Mouse (Mus musculus) left cerebral cortex, postnatal 25 days (tissue): Measurements from ENCODE around the gene Polr3h. TPM values are rescaled to one million over a fixed set of nuclear protein-coding genes. Genes with fewer than 3 reads are reported as not detected.
"Not testable (repeated sequence)": the region's sequence is repeated elsewhere in the genome, so short reads cannot be mapped to it uniquely, and the experiment has no call there.

Experiments used
- DNase-seq, 2 experiments: peaks; one replicate each; pipeline ENCODE4 v3.0.0; 2022; ENCODE audit warnings: low spot score in 2 of 2, mixed read lengths in 1 of 2
- intact Hi-C: fragments of 180-260 bp; cut with DNase I; formaldehyde crosslinking; loops from one replicate; pipeline ENCODE4 v1.15.1; 2025
- total RNA-seq, 2 experiments: library from RNA; stranded (reverse); gene quantifications; 2 replicates each; pipeline ENCODE4 v1.2.3; 2021

The Polr3h gene
- total RNA-seq, 2 experiments from 2014 or later = 49.8 to 56.5 TPM

DNA sequence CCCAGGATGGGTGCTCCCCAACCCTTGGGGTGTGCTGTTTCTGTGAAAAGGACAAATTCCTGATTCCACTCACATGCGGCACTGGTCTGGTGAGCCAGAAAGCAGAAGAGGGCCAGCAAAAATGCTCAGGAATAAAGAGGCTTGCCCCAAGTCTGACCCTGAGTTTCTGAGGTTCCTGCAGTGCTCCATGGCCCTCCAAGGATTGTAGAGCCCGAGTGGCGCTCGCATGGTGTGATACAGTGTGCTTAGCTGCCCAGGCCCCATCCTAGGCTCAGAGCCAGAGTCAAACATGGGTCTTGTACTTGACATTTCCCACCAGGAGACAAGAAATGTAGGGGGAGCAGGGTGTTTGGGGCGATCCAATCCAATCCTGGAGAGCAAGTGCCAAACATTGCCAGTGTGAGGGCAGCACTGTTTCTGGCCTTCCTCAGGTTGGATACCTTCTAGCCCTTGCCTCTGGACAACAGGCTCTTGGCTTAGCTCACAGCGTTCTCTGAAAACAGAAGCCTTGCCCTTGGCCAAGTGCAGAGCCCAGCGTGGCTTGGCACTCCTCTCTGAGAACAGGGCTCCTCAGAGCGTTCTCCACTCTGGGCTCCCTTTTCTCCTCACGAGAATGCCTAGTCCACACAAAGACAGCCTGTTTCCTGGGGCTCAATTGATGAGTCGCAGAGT lies 5.4 kb downstream of the Polr3h start:
- peak in 1 of 2 experiments; percentile 59 for DNase-seq
- intact Hi-C loops = loop anchor here (5.0 kb wide), 1 partner anchor 43 kb away; no protein-coding TSS in a partner anchor

DNA sequence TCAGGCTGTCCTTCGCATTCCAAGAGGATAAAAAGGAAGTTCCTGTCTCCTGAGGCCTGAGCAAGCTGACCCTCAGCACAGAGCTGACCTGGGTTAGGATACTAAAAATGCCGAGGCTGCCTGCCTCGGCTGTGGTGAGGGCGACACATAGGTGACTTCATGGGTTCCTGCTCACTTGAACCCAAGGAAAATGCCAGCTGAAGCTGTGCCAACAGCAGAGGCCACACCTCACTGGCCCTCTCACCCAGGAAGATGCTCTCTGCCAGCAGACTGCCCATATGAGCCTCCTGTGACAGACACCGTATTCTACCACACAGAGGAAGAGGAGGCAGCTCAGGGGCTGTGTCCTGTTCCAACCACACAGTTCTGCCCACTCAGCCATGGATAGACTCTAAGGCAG lies 7.0 kb downstream of the Polr3h start:
- no peak for DNase-seq

DNA sequence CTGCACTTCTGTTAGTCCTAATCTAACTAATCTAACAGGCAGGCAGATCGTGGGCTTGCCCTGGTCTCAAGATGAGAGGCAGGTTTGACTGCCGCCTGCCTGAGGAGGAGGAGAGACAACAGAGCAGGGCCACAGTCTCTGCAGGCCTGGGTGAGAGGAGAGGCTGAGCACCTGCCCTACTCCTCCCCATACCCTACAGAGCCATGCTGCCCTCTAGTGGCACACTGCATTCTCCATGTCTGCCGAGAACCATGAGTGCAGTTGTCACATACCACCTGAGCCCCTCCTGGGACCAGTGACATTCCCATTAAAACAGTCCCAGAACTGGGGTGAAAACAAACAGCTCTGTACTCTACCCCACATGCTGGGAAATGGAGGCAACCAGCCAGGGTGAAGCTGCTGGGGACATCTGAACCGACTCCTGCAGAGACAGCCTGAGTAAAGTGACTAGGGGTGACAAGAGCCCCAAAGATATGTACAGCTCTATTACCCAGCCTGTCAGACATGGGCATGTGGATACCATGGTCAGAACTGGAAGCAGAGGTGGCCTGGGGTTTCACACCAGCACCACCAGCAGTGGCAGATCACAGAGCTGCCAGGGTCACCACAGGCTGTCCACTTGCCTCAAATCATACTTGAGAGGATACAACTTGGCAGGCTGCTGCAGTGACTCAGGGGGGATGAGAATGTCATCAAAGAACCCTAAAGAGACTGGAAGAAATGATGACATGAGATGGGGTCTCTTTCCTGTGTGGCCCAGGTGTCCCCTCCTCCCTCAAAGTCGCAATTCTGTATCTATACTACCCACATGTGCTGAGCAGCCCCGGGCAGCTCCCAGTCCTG lies 8.2 kb downstream of the Polr3h start:
- intact Hi-C loops = no loop called here
- DNase-seq = peak; percentile 62 to 71

More for the DNA sequence above, 7.0 kb downstream of the Polr3h start:
- intact Hi-C loops = no loop called here

DNA sequence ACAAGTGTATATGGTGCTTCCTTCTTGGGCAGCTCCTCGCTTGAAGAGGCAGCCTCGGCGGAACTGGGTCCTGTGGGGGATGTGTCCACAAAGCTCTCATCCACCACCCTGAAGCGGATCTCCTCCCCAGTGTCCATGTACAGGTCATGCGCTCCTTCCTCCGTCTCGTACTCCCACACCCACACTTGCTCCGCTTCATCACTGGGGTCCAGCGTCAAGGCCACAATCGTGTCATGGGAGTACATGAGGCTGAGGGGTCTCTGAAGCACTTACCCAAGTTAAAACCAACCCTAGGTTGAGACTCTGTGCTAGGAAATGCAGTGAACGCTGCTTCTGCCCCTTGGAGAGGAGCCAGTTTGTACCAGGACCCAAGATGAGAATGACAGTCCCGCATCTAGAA lies 8.8 kb downstream of the Polr3h start:
- DNase-seq = no peak
- intact Hi-C loops = no loop called here

DNA sequence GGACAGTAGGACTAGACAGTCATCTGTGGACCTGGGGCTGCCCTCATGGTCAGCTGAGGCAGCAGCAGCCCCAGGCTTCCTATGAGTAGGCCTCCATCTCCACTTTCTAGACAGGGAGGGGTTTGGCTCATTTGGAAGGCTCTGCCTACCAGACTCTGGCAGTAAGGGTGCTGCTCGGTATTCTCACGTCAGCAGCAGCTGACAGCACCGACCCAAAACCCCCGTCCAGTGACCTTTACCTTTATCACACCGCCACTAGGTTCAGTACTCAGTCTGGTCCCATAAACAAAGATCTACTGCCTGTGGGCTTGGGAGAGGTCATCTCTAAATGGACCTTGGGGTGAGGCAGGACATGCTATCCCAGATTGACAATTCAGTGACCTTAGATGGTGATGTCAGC lies 10.4 kb downstream of the Polr3h start:
- DNase-seq = no peak
- intact Hi-C loops = no loop called here

DNA sequence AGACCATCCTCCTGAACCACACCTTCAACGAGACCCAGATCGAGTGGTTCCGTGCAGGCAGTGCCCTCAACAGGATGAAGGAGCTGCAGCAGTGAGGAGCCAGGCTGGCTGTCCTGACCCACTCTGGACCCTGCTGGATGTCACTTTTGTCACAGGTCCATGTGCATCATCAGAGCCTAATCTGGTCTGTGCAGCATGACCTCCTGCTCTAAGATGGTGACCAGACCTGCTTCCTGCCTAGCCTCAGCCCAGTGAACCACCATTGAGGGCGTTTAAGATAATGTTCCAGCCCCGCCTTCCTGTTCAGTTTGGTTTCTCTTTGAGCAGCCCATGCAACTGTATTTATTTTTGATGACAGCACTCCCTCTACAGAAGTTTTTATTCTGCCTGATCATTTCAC lies 11.4 kb downstream of the Polr3h start:
- DNase-seq = no peak

DNA sequence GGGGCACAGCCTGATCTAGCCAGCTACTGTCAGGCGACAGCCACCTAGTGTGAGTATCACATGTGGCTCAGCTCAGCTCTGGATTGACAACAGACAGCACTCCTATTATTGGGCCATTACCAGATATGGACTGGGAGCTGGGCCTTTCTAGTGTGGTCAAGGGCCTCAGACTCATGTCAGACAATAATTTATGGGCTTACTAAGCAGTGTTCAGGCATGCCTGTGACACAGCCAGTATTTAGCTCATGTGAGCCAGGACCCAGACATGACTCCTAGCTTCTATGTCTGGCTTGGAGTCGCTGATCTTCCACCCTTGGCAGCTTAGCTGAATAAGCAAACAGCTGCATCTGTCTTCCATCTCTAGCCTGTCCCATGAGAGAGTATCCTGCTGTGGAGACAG lies 13.5 kb downstream of the Polr3h start:
- intact Hi-C loops = no loop called here
- DNase-seq = no peak

More for the DNA sequence above, 11.4 kb downstream of the Polr3h start:
- intact Hi-C loops = no loop called here

DNA sequence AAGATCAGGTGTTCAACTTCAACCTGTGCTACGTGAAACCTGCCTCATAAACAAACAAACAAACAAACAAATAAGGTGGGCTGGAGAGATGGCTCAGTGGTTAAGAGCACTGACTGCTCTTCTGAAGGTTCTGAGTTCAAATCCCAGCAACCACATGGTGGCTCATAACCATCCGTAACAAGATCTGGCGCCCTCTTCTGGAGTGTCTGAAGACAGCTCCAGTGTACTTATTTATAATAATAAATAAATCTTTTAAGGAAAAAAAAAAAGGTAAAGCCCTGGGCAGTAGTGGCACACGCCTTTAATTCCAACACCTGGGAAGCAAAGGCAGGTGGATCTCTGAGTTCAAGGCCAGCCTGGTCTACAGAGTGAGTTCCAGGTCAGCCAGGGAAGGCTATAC lies 17.3 kb downstream of the Polr3h start:
- intact Hi-C loops = loop anchor here (5.0 kb wide), 2 partner anchors 36 to 76 kb away; partner anchors contain the start of genes Aco2 and Phf5a
- not testable (repeated sequence) for DNase-seq

DNA sequence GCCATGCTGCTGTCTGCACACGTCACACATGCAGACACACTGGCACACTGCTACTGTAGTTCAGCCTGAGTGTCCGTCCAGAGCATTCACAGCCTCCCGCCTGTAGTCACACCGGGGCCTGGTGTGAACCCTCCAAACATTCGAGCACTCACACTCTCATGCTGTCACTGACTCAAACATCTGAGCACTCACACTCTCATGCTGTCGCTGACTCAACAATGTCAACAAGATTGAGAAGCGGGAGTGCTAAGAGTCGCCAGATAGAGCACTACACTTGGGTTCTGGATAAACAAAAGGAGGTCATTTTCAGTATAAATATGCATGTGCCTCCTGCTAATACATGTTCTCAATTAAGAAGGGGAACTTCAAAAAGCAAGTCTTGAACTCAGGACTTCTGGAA lies 18.1 kb downstream of the Polr3h start:
- intact Hi-C loops = loop anchor here (5.0 kb wide), 2 partner anchors 36 to 76 kb away; partner anchors contain the start of genes Aco2 and Phf5a
- DNase-seq = no peak

DNA sequence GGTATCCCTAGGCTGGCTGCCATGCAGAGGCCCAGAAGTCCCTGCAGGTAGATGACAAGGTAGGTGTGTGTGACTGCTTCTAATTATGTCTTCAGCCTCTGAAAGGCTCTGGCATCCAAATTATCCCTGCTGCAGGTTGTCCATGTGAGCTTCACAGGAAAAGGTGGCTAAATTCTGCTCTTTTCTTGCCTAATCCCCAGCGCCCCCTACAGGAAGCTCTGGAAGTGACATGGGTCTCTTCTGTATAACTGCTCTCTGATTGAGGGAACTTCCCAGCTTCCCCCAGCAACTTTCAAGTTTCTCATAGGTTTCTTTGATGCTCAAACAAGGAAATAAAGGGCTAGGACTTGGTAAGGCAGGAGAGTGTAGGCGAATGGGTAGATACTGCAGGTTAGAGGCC lies 21.1 kb downstream of the Polr3h start:
- intact Hi-C loops = loop anchor here (5.0 kb wide), 2 partner anchors 33 to 73 kb away; partner anchors contain the start of genes Aco2 and Phf5a
- DNase-seq = peak; percentile 70 to 80

DNA sequence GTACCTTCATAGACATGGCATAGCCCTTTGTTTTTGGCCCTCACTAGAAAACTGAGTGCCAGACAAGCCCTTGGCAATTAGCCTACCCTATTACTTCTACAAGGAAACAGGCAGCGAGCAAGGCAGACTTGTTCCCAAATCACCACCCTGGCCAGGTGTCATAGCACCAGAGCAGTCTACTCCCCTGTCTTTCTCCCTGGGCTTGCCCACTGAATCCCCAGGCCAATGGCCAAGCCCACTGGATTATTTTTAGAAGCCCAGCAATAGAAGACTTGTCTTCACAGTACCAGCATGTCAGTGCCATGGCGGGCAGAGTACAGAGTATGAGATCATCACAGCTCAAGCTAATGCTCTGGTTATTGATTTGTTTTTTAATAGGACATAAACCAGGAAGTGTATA lies 27.3 kb downstream of the Polr3h start:
- no peak for DNase-seq
- intact Hi-C loops = no loop called here

DNA sequence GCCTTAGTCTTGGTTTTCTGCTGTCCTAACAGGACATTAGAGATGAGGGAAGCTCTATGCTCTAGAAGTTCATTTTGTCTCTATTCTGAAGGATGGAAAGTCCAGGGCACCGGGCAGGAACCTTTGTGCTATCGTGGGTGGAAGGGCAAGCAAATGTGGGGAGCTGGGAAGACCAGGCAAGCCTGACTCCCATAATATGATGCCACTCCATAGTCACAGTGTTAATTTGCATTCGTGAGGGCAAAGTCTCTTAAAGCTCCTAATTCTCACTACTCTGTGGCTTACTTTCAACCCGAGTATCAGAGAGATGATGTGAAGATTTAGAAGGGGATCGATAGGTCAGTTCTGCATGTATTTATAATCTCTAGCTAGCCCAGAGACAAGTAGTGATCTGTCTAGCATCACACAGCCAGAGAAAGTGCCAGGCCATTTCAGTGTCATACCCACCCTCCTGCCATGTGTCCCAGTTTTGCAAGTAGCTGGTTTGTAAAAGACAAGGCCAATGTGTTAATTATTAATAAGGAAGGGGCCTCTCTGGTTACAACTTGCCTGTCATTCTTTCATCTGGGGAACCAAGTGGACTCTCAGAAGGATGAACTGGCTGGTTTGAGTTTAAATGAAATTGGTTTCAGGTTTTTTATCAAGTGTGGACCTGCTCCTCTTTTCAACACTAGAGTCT lies 28.3 kb downstream of the Polr3h start:
- no peak for DNase-seq
- intact Hi-C loops = no loop called here

DNA sequence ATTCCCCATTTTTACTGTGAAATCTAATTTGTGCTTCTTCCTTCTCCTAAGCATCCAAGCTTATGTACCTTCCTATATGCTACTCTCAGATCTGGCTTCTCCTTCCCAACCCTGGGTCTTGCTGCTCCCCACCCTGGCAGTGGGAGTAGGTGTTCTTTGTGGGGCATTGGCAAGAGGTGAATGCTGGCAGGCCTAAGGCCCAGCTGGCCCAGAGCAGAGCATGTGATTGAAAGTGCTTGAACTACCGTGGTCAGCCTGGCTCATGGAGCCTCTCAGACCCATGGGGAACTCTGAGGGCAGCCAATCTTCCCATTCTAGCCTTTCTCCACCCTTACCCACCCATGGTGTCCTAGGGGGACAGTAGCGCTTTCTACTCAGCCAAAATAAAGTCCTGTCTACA lies 29.6 kb downstream of the Polr3h start:
- no peak for DNase-seq
- intact Hi-C loops = no loop called here

DNA sequence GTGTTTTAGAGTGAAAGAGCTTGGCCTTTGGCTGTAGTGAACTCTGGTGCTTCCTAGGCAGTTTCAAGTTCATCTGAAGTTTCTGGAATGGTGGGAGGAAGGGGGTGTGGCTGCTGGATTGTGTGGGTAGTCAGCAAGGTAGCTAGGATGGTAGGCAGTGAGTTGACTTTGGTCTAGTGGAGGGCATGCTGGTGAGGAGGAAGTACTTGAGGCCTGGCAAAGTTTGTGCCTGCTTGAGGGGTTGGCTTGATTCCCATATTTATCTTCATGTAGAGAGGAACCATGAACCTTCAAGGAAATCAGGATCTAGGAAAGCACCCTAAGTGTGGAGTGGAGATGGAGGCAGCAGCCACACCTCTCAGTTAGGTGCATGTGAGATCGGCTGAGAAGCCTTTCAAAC lies 32.0 kb downstream of the Polr3h start:
- no peak for DNase-seq
- intact Hi-C loops = no loop called here

DNA sequence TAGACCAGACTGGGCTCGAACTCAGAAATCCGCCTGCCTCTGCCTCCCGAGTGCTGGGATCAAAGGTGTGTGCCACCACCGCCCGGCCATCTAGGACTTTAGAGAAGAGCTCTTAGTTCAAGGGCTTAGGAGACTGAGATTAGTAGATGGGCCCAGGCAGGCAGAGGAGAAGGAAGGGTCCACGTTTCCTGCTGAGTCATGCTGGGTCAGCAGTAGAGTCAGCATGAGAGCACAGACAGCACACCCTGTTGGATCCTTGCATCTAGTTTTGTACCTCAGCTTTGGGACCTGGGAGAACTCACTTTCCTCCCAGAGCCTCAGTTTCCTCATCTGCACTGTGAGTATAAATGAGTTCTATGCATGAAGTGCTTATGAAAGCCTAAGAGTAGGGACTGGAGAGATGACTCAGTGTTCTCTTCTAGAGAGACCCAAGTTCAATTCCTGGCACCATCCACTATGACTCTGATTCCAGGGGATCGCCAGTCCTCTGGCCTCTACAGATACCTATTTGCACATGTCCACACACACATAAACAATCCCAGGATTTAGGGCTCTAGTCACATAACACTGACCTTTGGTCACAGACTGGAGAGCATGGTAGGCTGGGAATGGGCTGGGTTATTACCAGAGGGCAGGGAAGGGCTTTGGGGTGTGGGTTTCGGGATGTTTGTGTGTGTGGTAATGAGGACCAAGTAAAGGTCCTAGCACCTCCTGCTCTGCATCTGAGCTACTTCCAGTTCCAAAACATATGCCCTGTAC lies 34.0 kb downstream of the Polr3h start:
- DNase-seq = no peak
- intact Hi-C loops = loop anchor here (1.0 kb wide), 1 partner anchor 12 kb away; no protein-coding TSS in a partner anchor

DNA sequence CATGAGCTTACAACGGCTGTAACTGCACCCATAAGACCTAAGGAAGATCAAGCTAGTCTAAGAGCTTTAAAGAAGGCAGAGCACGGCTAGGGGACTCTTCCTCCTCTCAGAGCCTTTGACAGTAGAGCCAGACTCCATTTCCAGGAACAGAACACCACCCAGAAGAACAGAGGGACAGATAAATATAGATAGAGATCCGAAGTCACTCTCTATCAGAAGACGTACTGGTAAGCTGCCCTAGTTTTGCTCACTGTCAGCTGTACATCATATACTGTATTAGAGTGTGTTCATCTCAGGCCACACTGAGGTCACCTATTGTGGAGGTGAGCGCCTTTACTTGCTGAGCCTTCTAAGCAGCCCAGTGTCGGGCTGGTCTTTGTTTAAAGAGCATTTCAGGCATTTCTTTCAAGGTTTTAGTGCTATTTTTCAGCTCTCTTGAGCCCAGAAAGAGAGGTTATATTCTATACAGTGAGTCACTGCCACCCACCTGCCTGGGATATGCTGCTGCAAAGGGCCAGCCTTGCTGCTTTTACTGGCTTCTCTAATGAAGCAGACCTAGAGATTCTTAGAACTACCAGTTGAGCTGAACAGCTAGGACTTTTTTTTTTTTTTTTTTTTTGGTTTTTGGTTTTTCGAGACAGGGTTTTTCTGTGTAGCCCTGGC lies 34.8 kb downstream of the Polr3h start:
- intact Hi-C loops = loop anchor here (1.0 kb wide), 1 partner anchor 11 kb away; no protein-coding TSS in a partner anchor
- DNase-seq = peak; percentile 54 to 91

DNA sequence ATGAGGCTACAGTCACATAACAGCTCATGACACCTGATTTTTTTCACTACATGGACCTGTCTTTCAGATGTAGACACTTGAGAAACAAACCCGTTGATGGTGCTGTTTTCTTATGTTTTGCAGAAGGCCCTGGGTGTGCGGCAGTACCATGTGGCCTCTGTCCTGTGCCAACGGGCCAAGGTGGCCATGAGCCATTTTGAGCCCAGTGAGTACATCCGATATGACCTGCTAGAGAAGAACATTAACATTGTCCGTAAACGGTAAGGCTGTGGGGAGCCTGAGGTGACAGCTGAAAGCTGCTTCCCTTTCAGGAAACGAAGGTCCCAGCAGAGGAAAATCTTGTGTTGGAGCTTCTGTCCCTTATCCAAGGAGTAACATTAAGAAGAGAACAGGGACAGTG lies 36.9 kb downstream of the Polr3h start:
- DNase-seq = no peak
- intact Hi-C loops = no loop called here

DNA sequence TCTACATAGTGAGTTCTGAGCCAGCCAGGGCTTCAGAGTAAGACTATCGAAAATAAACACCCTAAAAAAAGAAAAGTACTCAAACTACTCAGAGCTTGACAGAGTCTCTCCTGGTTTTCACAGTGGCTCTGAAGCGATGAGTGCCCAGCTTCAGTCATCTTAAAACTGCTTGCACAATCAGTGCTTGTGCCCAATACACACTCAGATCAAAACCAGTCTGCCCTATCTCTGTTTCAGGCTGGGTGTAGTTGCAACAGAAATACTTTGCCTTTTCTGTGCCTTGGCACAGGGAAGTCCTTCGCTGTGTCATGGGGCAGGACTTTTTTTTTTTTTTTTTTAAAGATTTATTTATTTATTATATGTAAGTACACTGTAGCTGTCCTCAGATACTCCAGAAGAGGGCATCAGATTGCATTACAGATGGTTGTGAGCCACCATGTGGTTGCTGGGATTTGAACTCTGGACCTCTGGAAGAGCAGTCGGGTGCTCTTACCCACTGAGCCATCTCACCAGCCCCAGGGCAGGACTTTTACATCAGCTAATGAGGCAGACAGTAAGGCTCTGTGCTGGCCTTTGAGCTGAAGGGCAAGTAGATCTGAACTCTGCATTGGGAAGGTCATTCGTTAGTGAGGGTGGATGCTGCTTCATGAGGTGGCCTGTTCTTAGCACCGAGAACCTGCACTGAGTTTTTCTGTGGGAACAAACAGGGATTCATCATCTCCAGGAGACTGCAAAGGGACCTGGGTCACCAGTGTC lies 39.1 kb downstream of the Polr3h start:
- DNase-seq = peak in 1 of 2 experiments; percentile 42
- intact Hi-C loops = no loop called here
